Mouse (Mus musculus) kidney, embryonic 14.5 days (tissue): ENCODE results near the gene Ntng1. TPM values are rescaled to one million over a fixed set of nuclear protein-coding genes. Genes with fewer than 3 reads are reported as not detected.
A peak's percentile ranks its signal among the peaks of the same experiment; 100 is the strongest.

ENCODE experiments used
- ATAC-seq: fragments of 200-750 bp; cut with Nextera tagmentation; 2 replicates; pipeline ENCODE4 v1.8.0; 2017; ENCODE audit warnings: moderate number of reproducible peaks, mild to moderate bottlenecking, moderate TSS enrichment, moderate library complexity; ENCODE audit not compliant: low FRiP score, low TSS enrichment
- H3K27ac ChIP-seq: fragments of 300-500 bp; sonication (generic); 2 replicates; pipeline ENCODE4 v1.5.1; 2014; ENCODE audit warnings: low read depth, mild to moderate bottlenecking, low read length, moderate library complexity, mixed read lengths
- H3K27me3 ChIP-seq: fragments of 300-500 bp; sonication (generic); 2 replicates; pipeline ENCODE4 v1.6.1; 2014; ENCODE audit warnings: mild to moderate bottlenecking, low read length; ENCODE audit not compliant: control insufficient read depth, insufficient read depth
- H3K36me3 ChIP-seq: fragments of 300-500 bp; sonication (generic); 2 replicates; pipeline ENCODE4 v1.6.1; 2014; ENCODE audit warnings: low read length, mixed read lengths; ENCODE audit not compliant: control insufficient read depth, insufficient read depth
- H3K4me1 ChIP-seq: fragments of 300-500 bp; sonication (generic); 2 replicates; pipeline ENCODE4 v1.6.1; 2014; ENCODE audit warnings: low read length, mixed read lengths; ENCODE audit not compliant: control insufficient read depth, insufficient read depth
- H3K4me2 ChIP-seq: fragments of 300-500 bp; sonication (generic); replicated peaks from 2 replicates; pipeline ENCODE4 v1.6.1; 2014; ENCODE audit warnings: low read depth, mild to moderate bottlenecking, low read length
- H3K4me3 ChIP-seq: fragments of 300-500 bp; sonication (generic); 2 replicates; pipeline ENCODE4 v1.5.1; 2014; ENCODE audit warnings: mild to moderate bottlenecking, low read length
- H3K9ac ChIP-seq: fragments of 300-500 bp; sonication (generic); 2 replicates; pipeline ENCODE4 v1.6.1; 2014; ENCODE audit warnings: low read depth, mild to moderate bottlenecking, low read length, moderate library complexity
- H3K9me3 ChIP-seq: fragments of 300-500 bp; sonication (generic); 2 replicates; pipeline ENCODE4 v1.6.1; 2016; ENCODE audit warnings: low read length; ENCODE audit not compliant: control insufficient read depth
- WGBS: fragments of 180-500 bp; shearing (Covaris S2); extraction: QIAGEN DNeasy Blood & Tissue Kit; methylation state at CpG from one replicate; pipeline ENCODE4 v1.1.7; 2014; 5-methylcytosine and 5-hydroxymethylcytosine counted together
- polyA plus RNA-seq: library from polyadenylated mRNA; unstranded; fragments of >200 nt; fragmentation: Nextera tagmentation; extraction: Ambion mirVana; gene quantifications from 2 replicates; pipeline ENCODE4 v1.2.1, GENCODE M21; 2014

The Ntng1 gene
- polyA plus RNA-seq, 1 experiment from 2014 or later: 3.0 TPM

- no peak overlapping the region; the same call in 1 of the 2 replicates for H3K4me2 ChIP-seq
- no peak overlapping the region for H3K4me3 ChIP-seq
These were observed 120.8 kb downstream of the Ntng1 start for GRCm38 (mm10) chr3:110022783-110023599.

GRCm38 (mm10) chr3:110010870-110011626 is 132.8 kb downstream of the Ntng1 start:
- no peak for ATAC-seq
- Histone ChIP-seq H3K27me3 (no peaks in the 10 kb centered on the region), H3K4me2 (no peak overlapping the region), H3K4me3 (no peak overlapping the region), H3K4me1 (no peaks in the 10 kb centered on the region), H3K27ac (no peak overlapping the region), H3K9ac (no peak overlapping the region), H3K36me3 (no peaks in the 10 kb centered on the region), H3K9me3 (no peaks in the 10 kb centered on the region)
- WGBS: 75% methylated on average over 14 of the region's 14 CpGs

More at GRCm38 (mm10) chr3:110022783-110023599, 120.8 kb downstream of the Ntng1 start:
- peak; percentile 73 for ATAC-seq
- Histone ChIP-seq H3K27me3 (no peaks in the 10 kb centered on the region), H3K9me3 (no peaks in the 10 kb centered on the region), H3K36me3 (no peaks in the 10 kb centered on the region), H3K4me1 (0 out of 2 replicates have a peak, but pooled peaks cover 5% of the 10 kb centered on the region), H3K27ac (no peak overlapping the region), H3K9ac (no peak overlapping the region)
- WGBS: 10% methylated on average over 18 of the region's 18 CpGs

GRCm38 (mm10) chr3:110010441-110010840 is 133.4 kb downstream of the Ntng1 start:
- H3K27me3 ChIP-seq: no peaks in the 10 kb centered on the region
- WGBS: 58% methylated on average over 2 of the region's 2 CpGs
- no peak for ATAC-seq

GRCm38 (mm10) chr3:110000349-110000748 is 143.5 kb downstream of the Ntng1 start:
- Histone ChIP-seq H3K36me3 (no peaks in the 10 kb centered on the region), H3K4me1 (no peaks in the 10 kb centered on the region), H3K4me2 (no peak overlapping the region), H3K27me3 (no peaks in the 10 kb centered on the region), H3K9me3 (no peaks in the 10 kb centered on the region), H3K9ac (no peak overlapping the region), H3K27ac (no peak overlapping the region), H3K4me3 (no peak overlapping the region)
- 54% methylated on average over 5 of the region's 5 CpGs for WGBS
- ATAC-seq: no peak

More at GRCm38 (mm10) chr3:110010441-110010840, 133.4 kb downstream of the Ntng1 start:
- Histone ChIP-seq H3K4me3 (no peak overlapping the region), H3K36me3 (no peaks in the 10 kb centered on the region), H3K9ac (no peak overlapping the region), H3K9me3 (no peaks in the 10 kb centered on the region), H3K4me1 (no peaks in the 10 kb centered on the region), H3K27ac (no peak overlapping the region), H3K4me2 (no peak overlapping the region)

- Histone ChIP-seq H3K36me3 (no peaks in the 10 kb centered on the region), H3K9me3 (no peaks in the 10 kb centered on the region), H3K27me3 (no peaks in the 10 kb centered on the region), H3K9ac (no peak overlapping the region), H3K4me3 (no peak overlapping the region), H3K4me1 (no peaks in the 10 kb centered on the region), H3K4me2 (no peak overlapping the region), H3K27ac (no peak overlapping the region)
- WGBS: 68% methylated on average over 4 of the region's 4 CpGs
- ATAC-seq: no peak
These were observed 148.2 kb downstream of the Ntng1 start for GRCm38 (mm10) chr3:109995663-109996024.

GRCm38 (mm10) chr3:109994978-109995662 is 148.7 kb downstream of the Ntng1 start:
- no peaks in the 10 kb centered on the region for H3K4me1 ChIP-seq
- H3K4me2 ChIP-seq: no peak overlapping the region
- no peaks in the 10 kb centered on the region for H3K9me3 ChIP-seq
- H3K27ac ChIP-seq: no peak overlapping the region
- no peaks in the 10 kb centered on the region for H3K36me3 ChIP-seq
- 33% methylated on average over 6 of the region's 6 CpGs for WGBS
- H3K9ac ChIP-seq: no peak overlapping the region
- H3K4me3 ChIP-seq: no peak overlapping the region
- H3K27me3 ChIP-seq: no peaks in the 10 kb centered on the region
- no peak for ATAC-seq

GRCm38 (mm10) chr3:109984086-109984485 is 159.7 kb downstream of the Ntng1 start:
- Histone ChIP-seq H3K27ac (no peak overlapping the region), H3K9ac (no peak overlapping the region), H3K4me3 (no peak overlapping the region), H3K9me3 (no peaks in the 10 kb centered on the region), H3K4me1 (no peaks in the 10 kb centered on the region), H3K27me3 (no peaks in the 10 kb centered on the region), H3K36me3 (no peaks in the 10 kb centered on the region), H3K4me2 (no peak overlapping the region)
- WGBS: 76% methylated on average over 2 of the region's 2 CpGs
- ATAC-seq: no peak

- 63% methylated on average over 2 of the region's 2 CpGs for WGBS
- no peak overlapping the region for H3K4me3 ChIP-seq
- no peaks in the 10 kb centered on the region for H3K36me3 ChIP-seq
- H3K9me3 ChIP-seq: no peaks in the 10 kb centered on the region
- H3K4me1 ChIP-seq: no peaks in the 10 kb centered on the region
- H3K9ac ChIP-seq: no peak overlapping the region
- ATAC-seq: no peak
- H3K27ac ChIP-seq: no peak overlapping the region
- H3K27me3 ChIP-seq: no peaks in the 10 kb centered on the region
- no peak overlapping the region for H3K4me2 ChIP-seq
These were observed 166.2 kb downstream of the Ntng1 start for GRCm38 (mm10) chr3:109977614-109978013.
